Comparison of ENCODE assay signal across 8 mouse cellular contexts in genomic region chr19:29066981-29067471, GRCm38 (mm10). TPM values are rescaled to one million over a fixed set of nuclear protein-coding genes. Genes with fewer than 3 reads are reported as not detected.
DNase-seq lines count a peak whose midpoint lies in the region; ATAC-seq lines count a peak whose summit lies in the region.

No protein-coding gene starts in this region.

- H3K36me3 ChIP-seq in liver, embryonic 15.5 days (replicated peaks), result peaks cover 16% of the 10 kb centered on the region

- no peaks in the 10 kb centered on the region for H3K27me3 ChIP-seq in liver, embryonic 15.5 days

- H3K4me1 ChIP-seq in liver, embryonic 15.5 days (replicated peaks), result peaks cover 70% of the 10 kb centered on the region

- peak overlapping the region; percentile 83 for H3K9ac ChIP-seq in liver, embryonic 15.5 days

- peak overlapping the region; percentile 74 for H3K4me3 ChIP-seq in liver, embryonic 15.5 days (replicated peaks)

- H3K27ac ChIP-seq in liver, embryonic 15.5 days (replicated peaks), result peak overlapping the region; percentile 98

- WGBS in liver, embryonic 15.5 days (ENCODE audit: insufficient replicate concordance), result 5% methylated on average over 11 of the region's 11 CpGs

- peak overlapping the region; percentile 78 for H3K4me2 ChIP-seq in liver, embryonic 15.5 days

- intact Hi-C loops in gastrocnemius, postnatal 14 days (cut with DNase I; ENCODE audit: low total_unique reads), result loop anchor here (10.0 kb wide), 1 partner anchor 288 kb away; no protein-coding TSS in a partner anchor

- peak; percentile 81 for DNase-seq in ovary, adult 18-20 months (ENCODE audit: low spot score)
- DNase-seq in ovary, postnatal 10 days (ENCODE audit: low spot score), result no peak
- peak; percentile 29 for DNase-seq in cerebellum, adult 8-10 months
- DNase-seq in gastrocnemius, postnatal 14 days, result peak; percentile 64
- DNase-seq in induced T-regulatory cell, adult 2 months (ENCODE audit: low read depth), result peak; percentile 90
- DNase-seq in natural killer cell, adult 2 months (ENCODE audit: low spot score in 2 of 2), result peak; percentile 67 to 76
- peak; percentile 52 to 73 for DNase-seq in thymus, adult 18-20 months

- peak; percentile 66 for ATAC-seq in liver, embryonic 15.5 days (ENCODE audit: insufficient read depth)

- no peaks in the 10 kb centered on the region for H3K9me3 ChIP-seq in liver, embryonic 15.5 days (replicated peaks)

RNA-seq across cellular contexts. Expression of gene Ak3, which starts 19.3 kb away (rescaled TPM):
- total RNA-seq in gastrocnemius, postnatal 14 days (2021), result 10 to 100 TPM; 54.4 to 54.5 TPM
- 44.9 and 45.7 TPM in 2 replicates for polyA plus RNA-seq in liver, embryonic 15.5 days (2015; fragmentation: Nextera tagmentation; extraction: Ambion mirVana)

RNA-seq across cellular contexts. Expression of gene Rcl1, which starts 34.1 kb away (rescaled TPM):
- 10 to 100 TPM; 11.2 to 12.9 TPM for total RNA-seq in gastrocnemius, postnatal 14 days (2021)
- 65.8 and 69.2 TPM in 2 replicates for polyA plus RNA-seq in liver, embryonic 15.5 days (2015; fragmentation: Nextera tagmentation; extraction: Ambion mirVana)
